Mouse (Mus musculus): Measurements from ENCODE around the gene Mrpl9.

Mrpl9 gene

DNA sequence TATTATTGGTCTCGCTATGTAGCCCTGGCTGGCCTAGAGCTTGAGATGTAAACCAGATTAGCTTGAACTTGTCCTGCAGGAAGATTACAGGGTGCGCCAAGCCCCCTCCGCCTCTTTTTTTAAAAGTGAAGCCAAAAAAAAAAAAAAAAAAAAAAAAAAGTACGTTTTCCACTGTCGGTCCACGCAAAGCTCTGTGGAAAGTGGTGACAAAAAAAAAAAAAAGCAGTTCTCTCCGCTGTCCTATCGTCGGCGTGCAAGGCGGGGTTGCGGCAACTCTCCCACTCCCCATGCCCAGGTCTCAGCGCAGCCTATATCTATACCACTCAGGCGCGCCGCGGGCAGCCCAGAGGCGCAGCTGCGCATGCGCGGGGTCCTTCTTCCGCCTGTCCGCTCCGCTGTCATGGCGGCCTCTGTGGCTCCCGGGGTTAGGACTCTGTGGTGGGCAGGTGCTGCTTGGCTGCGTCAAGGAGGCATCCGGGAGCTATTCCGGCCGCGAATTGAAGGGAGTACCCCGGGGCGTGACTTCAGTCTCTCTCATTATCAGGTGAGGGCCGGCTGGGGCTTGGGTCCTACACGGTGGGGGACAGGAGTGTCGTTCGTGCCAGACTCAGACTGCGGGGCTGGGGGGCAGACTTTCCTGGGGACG is at the start of gene Mrpl9:
Mrpl9 (plus strand) TSS at position 368 of the 646 bp plus-strand sequence.
- peak; percentile 93 for DNase-seq (ENCODE audit: low spot score)

DNA sequence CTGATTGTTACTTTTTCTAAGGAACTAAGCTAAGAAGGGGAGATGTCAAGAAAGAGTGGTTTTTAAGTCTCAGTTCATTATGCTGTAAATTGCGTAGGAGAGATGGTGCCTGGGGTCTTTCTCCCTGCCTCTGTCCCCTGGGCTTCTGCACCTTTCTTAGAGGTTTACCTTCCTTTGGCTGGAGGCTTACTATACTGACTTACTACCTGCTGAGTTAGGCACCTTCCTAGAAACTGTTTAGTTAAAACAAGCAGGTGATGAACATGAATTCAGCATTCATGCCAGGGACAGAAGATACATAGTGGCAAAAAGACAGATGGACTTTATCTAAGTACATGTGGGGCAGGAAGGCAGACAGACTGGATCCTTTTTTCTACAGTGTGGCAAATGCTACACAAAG is 46.8 kb upstream of the Mrpl9 start:
- no peak for DNase-seq (ENCODE audit: low spot score)

DNA sequence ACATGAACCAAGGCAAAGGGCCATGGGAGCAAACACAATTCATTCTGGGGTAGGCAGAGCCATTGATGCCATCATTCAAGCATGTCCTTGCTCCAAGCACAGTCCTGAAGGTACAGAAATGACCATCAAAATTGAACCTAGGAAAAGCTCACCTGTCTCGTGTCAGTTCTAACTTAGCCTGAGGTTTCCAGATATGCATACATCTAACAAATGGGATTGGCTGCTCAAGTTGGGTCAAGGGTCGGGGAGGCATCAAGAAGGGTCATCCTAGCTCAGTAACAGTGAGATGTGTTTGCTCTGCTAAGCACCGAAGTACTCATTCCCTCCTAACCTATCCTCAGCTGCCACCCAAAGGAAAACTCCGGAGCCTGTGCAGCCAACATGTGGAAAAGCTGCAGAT is 46.3 kb upstream of the Mrpl9 start:
- DNase-seq (ENCODE audit: low spot score): no peak

DNA sequence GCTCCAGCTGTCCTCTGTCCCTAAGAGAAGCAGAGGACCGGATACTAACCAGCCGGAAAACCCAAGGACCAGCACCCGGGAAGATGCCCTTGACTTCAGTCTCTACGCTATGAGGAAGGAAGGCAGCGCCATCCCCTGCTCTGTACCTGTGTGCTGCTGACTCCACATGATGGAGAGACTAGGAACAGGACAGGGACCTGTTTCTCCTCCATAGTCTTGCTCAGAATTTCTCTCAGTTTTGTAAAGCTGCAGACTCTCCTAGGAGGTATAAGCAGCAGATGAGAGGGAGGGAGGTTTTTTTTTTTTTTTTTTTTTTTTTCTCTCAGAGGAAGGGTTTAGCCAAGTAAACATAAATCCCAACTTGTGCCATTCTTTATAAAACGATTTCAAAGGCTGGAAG is 44.9 kb upstream of the Mrpl9 start, which contains the start of gene Lingo4:
Lingo4 (plus strand) TSS at position 301 of the 400 bp plus-strand sequence.
- DNase-seq (ENCODE audit: low spot score): no peak

DNA sequence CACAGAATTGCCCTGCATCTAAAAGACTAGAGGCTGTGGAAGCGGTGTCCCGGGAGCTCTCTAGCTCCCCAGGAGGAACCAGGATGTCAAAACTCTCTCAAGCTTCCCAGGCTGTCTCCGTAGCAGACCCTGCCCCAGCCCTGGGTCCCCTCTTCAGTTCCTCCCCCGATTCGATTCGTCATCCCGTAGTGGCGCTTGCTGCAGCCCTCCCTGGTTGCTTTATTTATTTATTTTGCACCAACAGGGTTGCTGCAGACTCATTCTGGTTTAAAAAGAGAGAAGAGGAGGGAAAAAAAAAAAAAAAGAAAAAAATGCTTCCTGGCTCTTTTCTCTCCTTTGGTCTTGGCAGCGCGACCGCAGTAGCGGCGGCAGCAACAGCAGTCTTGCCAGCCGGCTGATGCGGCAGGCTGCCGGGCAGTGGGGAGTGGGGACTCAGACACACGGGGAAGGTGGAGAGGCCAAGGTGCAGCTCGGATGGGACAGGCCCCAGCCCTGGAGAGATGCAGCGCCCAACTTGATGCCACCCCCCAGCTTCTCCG is 44.1 kb upstream of the Mrpl9 start:
- DNase-seq (ENCODE audit: low spot score): no peak

DNA sequence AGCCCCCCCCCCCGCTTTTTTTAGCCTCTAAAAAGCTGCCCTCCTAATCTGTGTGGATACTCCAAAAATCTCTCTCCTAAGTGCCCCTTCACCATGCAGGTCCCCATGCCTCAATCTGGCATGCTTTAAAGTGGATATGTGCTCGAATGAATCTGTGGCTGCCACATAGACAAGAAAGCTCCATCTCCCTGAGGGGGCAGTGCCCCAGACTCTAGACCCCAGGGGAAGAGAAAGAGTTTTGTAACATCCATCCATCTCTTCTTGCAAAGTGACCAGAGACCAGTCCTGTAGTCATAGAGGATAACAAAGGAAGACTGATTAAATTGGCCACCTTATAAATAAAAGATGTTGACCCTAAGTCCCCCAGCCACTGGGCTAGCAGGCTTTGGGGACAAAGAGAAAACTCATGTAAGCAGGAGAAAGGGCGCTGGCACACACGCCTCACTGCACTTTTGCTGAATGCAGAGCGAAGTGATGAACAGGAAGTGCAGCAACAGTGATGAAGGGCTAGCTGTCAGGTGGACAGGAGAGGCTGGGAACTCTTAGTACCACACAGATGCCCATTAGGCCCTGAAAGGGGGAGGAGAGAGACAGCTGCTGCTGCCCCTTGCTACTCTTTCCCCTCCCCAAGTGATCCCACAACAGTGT is 43.3 kb upstream of the Mrpl9 start:
- DNase-seq (ENCODE audit: low spot score): no peak

DNA sequence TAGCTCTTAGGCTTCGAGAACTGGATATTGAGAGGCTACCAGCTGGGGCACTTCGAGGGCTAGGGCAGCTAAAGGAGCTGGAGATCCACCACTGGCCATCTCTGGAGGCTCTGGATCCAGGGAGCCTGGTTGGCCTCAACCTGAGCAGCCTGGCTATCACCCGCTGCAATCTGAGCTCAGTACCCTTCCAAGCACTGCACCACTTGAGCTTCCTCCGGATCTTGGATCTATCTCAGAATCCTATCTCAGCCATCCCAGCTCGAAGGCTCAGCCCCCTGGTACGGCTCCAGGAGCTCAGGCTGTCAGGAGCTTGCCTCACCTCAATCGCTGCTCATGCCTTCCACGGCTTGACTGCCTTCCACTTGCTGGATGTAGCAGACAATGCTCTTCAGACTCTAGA is 40.7 kb upstream of the Mrpl9 start:
- no peak for DNase-seq (ENCODE audit: low spot score)

DNA sequence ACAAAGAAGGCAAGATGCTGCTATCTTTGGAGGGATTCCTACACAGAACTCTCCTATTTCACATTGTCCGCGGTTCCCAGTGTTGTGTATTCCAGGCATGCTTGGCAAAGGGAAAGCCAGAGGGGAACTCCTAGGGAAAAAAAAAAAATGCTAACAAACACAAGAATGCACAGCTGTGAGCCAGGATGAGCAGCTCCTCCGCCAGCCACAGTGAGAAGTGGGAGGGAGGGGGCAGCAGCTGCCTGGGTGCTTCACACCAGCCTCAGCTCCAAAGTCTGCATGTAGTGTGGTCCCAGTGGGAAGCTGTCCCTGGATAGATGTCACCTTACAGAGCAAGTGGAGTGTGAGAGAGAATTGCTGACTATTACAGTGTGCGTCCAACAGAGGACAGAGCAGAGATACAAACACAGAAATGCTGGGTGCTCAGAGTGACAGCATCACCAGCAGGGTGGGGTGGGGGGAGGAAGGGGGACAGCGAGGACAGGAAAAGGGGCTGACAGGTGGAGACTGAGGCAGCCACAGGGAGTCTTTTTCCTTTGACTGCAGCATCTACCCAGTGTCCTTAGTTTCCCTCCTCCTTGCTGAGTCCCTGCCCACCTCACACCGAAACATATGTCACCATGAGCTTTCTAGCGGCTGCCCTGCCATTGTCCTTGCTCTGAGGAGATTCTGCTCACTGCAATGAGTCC is 38.6 kb upstream of the Mrpl9 start:
- DNase-seq (ENCODE audit: low spot score): no peak

DNA sequence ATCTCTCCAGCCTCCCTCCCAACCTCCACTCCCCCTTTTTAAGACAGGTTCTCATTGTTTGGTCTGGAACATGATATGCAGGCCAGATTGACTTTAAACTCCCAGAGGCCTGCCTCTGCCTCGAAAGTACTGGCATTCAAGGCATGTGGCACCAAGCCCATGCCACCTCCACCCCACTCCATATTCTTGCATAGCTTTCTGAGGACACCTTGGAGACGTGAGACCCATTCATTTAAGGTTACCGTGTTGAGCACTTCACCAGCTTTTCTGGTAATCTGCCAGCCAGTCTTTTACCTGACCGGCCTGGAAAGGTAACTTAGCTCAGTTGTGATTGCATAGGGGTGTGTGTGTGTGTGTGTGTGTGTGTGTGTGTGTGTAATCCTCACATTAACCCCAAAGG is 37.6 kb upstream of the Mrpl9 start:
- no peak for DNase-seq (ENCODE audit: low spot score)

DNA sequence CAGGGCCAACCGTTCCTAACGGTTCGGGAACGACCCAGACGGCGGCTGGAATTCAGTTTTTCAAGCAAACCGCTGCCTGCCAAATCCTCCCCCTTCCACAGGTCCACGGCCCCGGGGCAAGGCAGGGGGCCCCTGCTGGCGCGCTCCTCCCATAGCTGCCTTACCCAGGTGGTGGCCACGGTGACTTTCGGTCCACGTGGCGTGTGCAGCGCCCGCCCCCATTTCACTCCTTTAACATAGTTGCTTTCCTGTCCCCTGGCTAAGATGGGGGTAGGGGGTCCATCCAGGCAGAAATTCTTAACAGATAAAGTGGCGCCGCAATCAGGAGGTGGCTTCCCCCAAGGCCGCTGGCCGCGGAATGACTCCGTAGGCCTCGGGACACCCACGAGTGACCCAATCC is 30.6 kb upstream of the Mrpl9 start:
- DNase-seq (ENCODE audit: low spot score): no peak

DNA sequence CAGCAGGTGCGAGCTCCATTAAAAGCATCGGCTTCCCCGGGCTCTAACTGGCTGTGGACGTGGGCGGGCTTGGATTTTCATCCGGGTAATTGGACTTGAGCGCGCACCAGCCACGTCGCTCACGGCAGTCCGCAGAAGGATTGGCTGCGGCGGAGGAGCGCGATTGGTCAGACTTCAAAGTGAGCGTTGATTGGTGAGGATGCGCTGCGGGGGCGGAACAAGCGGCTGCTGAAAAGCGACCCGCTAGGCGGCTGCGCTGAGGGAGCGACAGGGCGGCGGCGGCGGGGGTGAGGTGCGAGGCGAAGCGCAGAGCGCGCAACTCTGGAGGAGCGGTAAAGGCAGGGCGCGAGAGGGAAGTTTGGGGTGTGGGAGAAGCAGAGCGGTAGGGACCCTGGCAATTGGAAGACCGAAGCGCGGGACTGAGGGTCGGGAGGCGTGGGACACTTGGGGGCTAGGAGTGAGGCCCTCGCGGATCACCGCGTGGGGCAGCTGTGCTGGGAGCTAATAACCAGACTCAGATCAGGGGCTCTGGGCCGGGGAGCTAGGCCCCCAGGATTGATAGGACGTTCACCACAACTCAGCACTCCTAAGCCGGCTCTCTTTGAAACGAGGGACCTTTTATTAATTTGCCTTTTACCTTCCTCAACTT is 30.0 kb upstream of the Mrpl9 start, which contains the start of gene Tdrkh:
Tdrkh (plus strand) TSS at position 243 of the 649 bp plus-strand sequence.
- DNase-seq (ENCODE audit: low spot score): peak; percentile 95

DNA sequence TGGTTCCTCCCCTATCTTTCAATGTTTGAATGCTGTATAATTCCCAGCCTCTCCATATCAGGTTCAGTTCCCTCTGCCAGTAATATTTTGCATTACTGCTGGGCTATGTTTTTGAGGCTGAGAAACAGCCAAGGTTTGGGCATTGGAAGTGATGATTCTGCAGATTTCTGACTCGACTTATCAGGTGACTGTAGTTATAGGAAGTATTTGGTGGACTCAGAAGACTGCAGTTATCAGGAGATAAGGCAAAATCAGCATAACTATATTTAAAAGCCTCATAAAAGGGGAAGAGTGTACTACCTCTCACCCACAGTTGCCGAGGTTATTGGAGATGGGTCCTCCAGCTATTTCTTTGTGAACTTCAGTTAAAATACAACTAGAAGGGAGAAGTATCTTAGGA is 12.1 kb upstream of the Mrpl9 start:
- no peak for DNase-seq (ENCODE audit: low spot score)

DNA sequence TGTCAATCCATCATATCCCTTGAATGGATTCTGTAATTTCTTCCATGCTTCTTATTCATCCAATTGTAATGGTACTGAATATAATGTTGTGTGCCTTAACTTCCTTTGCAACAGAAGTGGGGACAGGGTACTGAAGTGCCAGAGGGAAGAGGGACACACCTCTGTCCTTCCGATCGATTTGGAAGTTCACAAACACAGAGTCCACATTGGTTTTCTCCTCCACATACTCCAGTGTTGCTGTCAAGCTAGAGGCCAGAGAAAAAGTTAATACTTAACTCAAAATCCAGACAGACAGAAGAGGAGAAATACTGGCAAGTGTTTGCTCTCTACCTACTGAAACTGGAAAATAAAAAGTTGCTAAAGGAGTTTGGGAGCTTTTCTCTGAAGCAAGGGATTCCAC is 8.8 kb upstream of the Mrpl9 start:
- DNase-seq (ENCODE audit: low spot score): peak; percentile 25

DNA sequence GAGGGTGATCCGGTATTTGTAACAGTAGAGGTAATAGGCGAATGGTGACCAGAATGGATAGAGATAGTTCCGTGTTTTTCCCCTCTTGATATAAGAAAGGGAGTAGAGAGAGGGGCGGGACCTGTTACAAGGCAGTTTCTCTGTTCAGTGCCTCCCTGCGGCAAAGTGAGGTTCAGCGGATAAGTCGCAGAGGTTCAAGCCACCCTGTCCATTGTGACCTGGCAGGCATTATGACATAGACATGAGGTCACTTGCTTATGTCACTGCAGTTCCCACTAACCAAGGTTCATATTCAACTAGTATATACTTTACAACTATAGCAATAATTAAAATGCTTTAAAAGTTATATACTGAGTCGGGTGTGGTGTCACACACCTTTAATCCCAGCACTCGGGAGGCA is 6.7 kb upstream of the Mrpl9 start:
- no peak for DNase-seq (ENCODE audit: low spot score)

DNA sequence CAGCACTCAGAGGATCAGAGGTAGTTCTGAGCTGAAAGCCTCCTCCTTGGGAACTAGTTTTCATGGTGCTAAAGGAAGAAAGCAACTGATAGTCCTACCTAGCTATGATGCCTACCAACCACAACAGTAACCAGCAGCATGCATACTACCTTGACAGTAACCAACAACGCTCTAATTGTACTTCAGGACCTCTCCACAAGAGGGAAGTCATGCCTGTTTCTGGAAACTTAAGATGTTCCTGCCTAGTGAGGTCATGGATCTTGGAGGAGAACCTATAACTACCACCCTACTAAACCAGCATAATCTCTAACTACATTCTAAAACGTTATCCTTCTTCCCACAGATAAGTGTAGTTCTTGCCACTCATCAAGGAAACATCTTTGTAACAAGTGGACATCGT is 1.9 kb upstream of the Mrpl9 start:
- no peak for DNase-seq (ENCODE audit: low spot score)

DNA sequence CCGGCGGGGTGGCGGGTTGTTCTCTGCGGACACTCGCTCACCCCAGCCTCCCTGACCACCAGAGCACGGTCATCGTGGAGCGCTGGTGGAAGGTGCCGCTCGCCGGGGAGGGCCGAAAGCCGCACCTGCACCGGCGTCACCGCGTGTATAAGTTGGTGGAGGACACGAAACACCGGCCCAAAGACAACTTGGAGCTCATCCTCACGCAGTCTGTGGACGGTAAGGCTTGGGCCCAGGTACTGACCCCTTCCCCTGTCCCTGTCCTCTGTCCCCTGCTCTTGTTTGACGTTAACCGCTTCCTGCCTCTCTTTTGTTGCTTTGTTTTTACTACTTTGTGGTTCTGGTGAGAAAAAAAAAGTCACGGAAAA is 463 bp downstream of the Mrpl9 start, which contains the start of gene Oaz3:
Oaz3 (minus strand) TSS at position 319 of the 368 bp plus-strand sequence.
- DNase-seq (ENCODE audit: low spot score): no peak

DNA sequence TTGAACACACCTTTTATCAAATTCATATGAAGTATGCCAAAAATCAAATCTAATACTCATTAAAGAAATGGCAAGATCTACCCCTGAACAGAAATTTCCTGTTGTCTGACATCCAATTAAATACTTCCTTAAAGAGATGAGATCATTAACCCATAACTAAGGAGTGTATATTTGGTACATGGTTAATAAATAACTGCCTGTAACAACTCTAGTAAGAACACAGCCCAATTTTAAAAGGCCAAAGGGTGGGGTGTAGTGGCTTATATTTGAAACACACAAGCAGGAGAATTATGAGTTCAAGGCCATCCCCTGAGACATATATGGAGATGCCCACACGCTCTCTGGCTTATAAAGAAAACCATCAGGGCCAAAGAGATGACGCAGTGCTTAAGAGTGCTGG is 6.3 kb downstream of the Mrpl9 start:
- DNase-seq (ENCODE audit: low spot score): no peak

DNA sequence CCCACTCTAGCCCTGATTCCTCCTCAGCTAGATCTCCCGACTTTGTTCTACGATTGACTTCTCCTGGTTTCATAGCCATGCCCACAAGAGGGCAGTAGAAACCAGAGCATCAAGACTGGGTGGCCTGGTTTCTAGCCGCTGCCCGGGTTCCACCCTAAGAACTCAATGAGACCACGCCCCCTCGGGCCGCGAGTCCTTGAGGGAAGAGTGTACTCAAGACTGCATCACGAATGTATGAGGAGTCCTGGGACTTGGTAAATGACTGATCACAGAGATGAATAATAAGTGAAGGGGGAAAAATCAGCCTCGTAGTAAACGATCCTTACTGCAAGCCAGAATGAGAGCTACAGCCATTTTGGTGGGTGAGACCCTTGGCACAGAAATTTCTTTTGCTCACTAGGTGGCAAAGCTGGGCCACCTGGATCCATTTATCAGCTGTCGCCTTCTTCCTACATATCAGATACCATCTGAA is 13.4 kb downstream of the Mrpl9 start:
- peak; percentile 84 for DNase-seq (ENCODE audit: low spot score)

DNA sequence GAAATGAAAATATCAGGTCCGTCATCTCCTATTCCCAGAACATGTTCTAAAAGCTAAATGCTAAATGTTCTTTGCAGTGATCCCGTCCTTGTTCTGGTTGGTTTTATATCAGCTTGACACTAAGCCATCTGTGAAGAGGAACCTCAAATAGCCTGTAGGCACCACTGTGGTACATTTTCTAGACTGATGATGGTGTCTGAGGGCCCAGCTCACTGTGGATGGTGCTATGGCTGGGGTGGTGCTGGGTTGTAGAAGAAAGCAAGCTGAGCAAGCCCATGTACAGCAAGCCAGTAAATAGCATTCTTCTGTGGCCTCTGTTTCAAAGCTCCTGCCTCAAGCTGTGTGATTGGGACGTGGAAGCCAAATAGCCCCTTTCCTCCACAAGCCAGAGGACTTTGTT is 13.9 kb downstream of the Mrpl9 start:
- DNase-seq (ENCODE audit: low spot score): no peak

DNA sequence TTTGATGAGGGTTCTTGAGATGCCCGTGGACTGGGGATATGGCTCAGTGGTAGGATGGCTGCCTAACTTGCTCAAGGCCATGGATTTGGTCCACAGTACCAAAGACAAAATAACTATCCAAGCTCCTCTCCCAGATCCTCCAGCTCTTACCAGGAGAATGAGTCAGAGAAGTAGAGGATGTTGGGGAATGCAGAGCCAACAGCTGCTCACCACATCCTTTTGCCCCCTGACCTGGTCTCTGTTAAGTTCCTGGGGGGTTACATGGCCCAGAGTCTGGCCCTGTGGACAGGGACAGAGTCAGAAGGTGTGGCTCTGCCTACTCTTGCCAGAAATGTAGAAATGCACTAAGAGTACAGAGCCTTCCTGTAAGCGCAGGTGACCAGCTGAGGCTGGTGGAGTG is 16.7 kb downstream of the Mrpl9 start:
- DNase-seq (ENCODE audit: low spot score): no peak

DNA sequence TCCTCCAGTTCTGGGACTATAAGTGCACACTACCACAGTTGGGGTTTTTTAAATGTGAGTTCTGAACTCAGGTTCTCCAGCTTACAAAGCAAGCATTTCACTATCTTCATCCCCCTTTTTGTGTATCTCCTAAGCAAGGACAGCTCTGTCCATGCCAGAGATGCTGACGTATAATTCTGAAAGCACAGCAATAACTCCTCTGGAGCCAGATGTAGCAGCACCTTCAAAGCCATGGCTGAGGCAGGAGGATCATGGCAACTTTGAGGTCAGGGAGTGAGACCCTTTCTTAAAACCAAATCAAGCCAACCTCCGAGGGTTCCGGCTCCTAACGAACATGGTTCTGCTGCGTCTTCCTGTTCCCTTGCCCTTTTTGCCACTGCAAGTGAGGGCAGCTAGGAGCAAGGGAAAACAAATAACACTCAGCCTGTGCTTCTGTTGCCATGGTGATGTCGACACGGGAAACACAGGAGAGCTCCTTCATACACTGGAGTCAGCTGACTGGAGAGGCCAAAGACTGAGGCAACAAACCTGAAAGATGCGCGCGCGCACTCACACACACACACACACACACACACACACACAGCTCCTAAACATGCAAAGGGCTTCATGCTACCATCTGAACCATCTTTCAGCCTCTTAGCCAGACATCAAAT is 20.9 kb downstream of the Mrpl9 start:
- DNase-seq (ENCODE audit: low spot score): peak; percentile 33
